Mouse (Mus musculus) cerebellum, adult 9-10 months (tissue): Measurements from ENCODE around the gene Dclk1.

Experiments used
- DNase-seq: peaks from one replicate; pipeline ENCODE4 v3.0.0; 2022

Dclk1 gene

GRCm38 (mm10) chr3:55266091-55266490 lies 23.9 kb downstream of the Dclk1 start:
- no peak for DNase-seq

GRCm38 (mm10) chr3:55269802-55270201 lies 27.6 kb downstream of the Dclk1 start:
- DNase-seq, result no peak

- no peak for DNase-seq
Measured at GRCm38 (mm10) chr3:55270345-55270744, 28.2 kb downstream of the Dclk1 start.

GRCm38 (mm10) chr3:55270920-55271319 lies 28.8 kb downstream of the Dclk1 start:
- no peak for DNase-seq

- DNase-seq, result no peak
Measured at GRCm38 (mm10) chr3:55272536-55272935, 30.4 kb downstream of the Dclk1 start.

GRCm38 (mm10) chr3:55276446-55276845 lies 34.3 kb downstream of the Dclk1 start:
- DNase-seq, result no peak

- no peak for DNase-seq
Measured at GRCm38 (mm10) chr3:55276851-55277250, 34.7 kb downstream of the Dclk1 start.

- DNase-seq, result no peak
Measured at GRCm38 (mm10) chr3:55277829-55278228, 35.7 kb downstream of the Dclk1 start.

- no peak for DNase-seq
Measured at GRCm38 (mm10) chr3:55279923-55280322, 37.8 kb downstream of the Dclk1 start.

- DNase-seq, result no peak
Measured at GRCm38 (mm10) chr3:55280471-55280870, 38.3 kb downstream of the Dclk1 start.

GRCm38 (mm10) chr3:55284215-55284614 lies 42.1 kb downstream of the Dclk1 start:
- DNase-seq, result no peak

- no peak for DNase-seq
Measured at GRCm38 (mm10) chr3:55288726-55289125, 46.6 kb downstream of the Dclk1 start.

- no peak for DNase-seq
Measured at GRCm38 (mm10) chr3:55291964-55292363, 49.8 kb downstream of the Dclk1 start.

- no peak for DNase-seq
Measured at GRCm38 (mm10) chr3:55292783-55293430, 50.7 kb downstream of the Dclk1 start.

GRCm38 (mm10) chr3:55305653-55306052 lies 63.5 kb downstream of the Dclk1 start:
- no peak for DNase-seq

GRCm38 (mm10) chr3:55307553-55308177 lies 65.5 kb downstream of the Dclk1 start:
- DNase-seq, result no peak

- no peak for DNase-seq
Measured at GRCm38 (mm10) chr3:55309961-55310360, 67.8 kb downstream of the Dclk1 start.

GRCm38 (mm10) chr3:55315827-55316226 lies 73.7 kb downstream of the Dclk1 start:
- DNase-seq, result no peak

GRCm38 (mm10) chr3:55318021-55318420 lies 75.9 kb downstream of the Dclk1 start:
- no peak for DNase-seq

- no peak for DNase-seq
Measured at GRCm38 (mm10) chr3:55320572-55320971, 78.4 kb downstream of the Dclk1 start.

- no peak for DNase-seq
Measured at GRCm38 (mm10) chr3:55324029-55324428, 81.9 kb downstream of the Dclk1 start.

GRCm38 (mm10) chr3:55330496-55330895 lies 88.3 kb downstream of the Dclk1 start:
- no peak for DNase-seq

- DNase-seq, result no peak
Measured at GRCm38 (mm10) chr3:55331694-55332093, 89.5 kb downstream of the Dclk1 start.

GRCm38 (mm10) chr3:55333511-55333910 lies 91.3 kb downstream of the Dclk1 start:
- no peak for DNase-seq

- DNase-seq, result no peak
Measured at GRCm38 (mm10) chr3:55336895-55337294, 94.7 kb downstream of the Dclk1 start.
